Mouse (Mus musculus) CD4-positive naive resting alpha-beta T cell, adult 76 days (primary cell): Measurements from ENCODE around the gene Il1rap. TPM values are rescaled to one million over a fixed set of nuclear protein-coding genes. Genes with fewer than 3 reads are reported as not detected.

Experiments
- total RNA-seq: library from RNA; stranded (reverse); gene quantifications from one replicate; pipeline ENCODE4 v1.2.4, GENCODE M21; 2023

Il1rap gene
- 10.9 TPM for total RNA-seq

GRCm38 (mm10) chr16:26581048-26581912 lies at the start of gene Il1rap:
Il1rap (plus strand) TSS chr16:26581704.

Other genes starting within 250 kb of the Il1rap start
- gene Cldn1, start 209.9 kb upstream of the Il1rap start, total RNA-seq, result not detected
- not detected for gene Cldn16, start 118.6 kb upstream of the Il1rap start, total RNA-seq
- not detected for gene Tmem207, start 54.9 kb upstream of the Il1rap start, total RNA-seq